Mouse (Mus musculus) brain, embryonic 14.5 days (tissue): ENCODE data around the gene Plekha7. TPM values are rescaled to one million over a fixed set of nuclear protein-coding genes. Genes with fewer than 3 reads are reported as not detected.

ENCODE experiments used
- DNase-seq: peaks from one replicate; pipeline ENCODE4 v3.0.0-alpha.2; 2011; ENCODE audit warnings: low read depth
- CTCF ChIP-seq: fragments of 200-500 bp; IDR thresholded peaks from 2 replicates; pipeline ENCODE4 v1.5.1; 2012; ENCODE audit warnings: inconsistent platforms, mild to moderate bottlenecking, moderate library complexity, borderline replicate concordance; ENCODE audit not compliant: insufficient read depth, insufficient read length; ENCODE audit errors: extremely low read depth
- POLR2A ChIP-seq: fragments of 200-500 bp; IDR thresholded peaks from 2 replicates; pipeline ENCODE4 v1.6.1; 2012; ENCODE audit warnings: mild to moderate bottlenecking, inconsistent platforms, borderline replicate concordance; ENCODE audit not compliant: poor library complexity, insufficient read depth, insufficient read length, severe bottlenecking; ENCODE audit errors: extremely low read depth
- polyA plus RNA-seq: library from polyadenylated mRNA; depleted of rRNA; stranded (reverse); fragments of >200 nt; gene quantifications from 2 replicates; pipeline ENCODE4 v1.2.3, GENCODE M21; 2012

Gene Plekha7
- polyA plus RNA-seq, 1 experiment, result 13.5 TPM

DNA sequence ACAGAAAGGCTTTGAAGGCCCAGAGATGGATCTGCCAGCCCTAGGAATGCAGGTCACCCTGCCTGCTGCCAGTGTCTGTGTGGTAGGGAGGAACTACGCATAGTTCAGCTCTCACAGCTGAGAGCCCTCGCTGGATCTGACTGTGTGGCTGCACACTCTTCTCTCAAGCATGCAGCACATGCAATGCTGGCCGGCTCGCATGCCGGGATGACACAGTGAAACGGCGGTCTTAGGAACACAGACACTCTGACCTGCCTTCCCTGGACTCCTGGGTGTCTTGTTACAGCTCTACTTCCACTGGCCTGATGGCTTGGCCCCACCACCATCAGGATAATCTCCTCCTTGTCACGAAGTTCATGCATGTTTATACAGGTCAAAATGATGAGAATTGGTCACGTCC is 96.3 kb downstream of the Plekha7 start:
- TF ChIP-seq CTCF (no peak), POLR2A (no peak)
- DNase-seq, result no peak

DNA sequence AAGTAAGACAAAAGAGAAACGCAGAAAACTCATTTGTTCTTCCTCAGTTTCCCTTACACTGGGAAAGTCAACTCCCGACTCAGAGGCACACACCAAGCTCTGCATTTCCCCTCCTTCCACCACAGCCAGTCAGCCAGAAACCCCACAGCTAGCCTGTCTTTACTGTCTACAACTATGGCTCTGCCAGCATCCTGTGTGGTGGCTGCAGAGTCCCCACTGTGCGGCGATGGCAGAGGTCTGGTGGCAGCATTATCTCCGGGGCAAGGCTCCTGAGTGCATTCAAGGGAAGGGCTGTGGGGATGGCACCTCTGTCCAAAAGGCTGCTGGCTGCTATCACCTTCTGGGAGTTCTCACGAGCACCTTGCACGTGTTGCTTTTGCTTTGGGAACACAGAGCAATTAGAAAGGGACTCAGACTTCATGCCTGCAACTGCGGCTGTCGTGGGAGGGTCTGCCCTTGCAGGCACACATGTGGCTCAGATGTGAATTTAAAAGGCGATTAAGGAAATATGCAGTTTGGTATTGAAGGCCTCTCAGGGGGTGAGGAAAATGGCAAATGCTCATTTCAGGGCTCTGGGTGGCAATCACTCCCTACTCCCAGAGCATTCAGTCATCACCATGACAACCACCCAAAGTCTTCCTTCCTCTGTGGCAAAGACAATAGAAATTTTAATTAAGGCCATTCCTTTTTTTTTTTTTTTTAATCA is 98.1 kb downstream of the Plekha7 start:
- no peak for TF ChIP-seq POLR2A
- TF ChIP-seq CTCF, result no peak
- peak; percentile 79 for DNase-seq

DNA sequence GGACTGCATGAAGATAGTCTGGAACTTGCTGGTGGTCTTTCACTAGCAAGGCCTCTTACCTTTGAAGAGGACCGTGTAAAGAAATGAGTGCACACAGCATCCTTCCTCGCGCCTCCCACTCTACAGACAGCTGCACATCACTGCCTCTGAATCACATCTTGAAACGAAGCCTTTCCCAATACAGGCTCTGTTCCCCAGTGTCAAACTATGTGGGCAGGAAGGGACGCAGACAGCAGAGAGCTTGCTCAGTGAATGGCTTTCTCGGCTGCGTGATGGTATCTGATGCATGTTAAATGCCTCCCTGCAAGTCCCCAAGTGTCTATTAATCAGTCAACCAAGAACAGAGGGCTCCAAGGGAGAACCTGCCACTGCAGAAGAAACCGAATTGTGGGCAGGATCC is 99.3 kb downstream of the Plekha7 start:
- TF ChIP-seq POLR2A, result no peak
- TF ChIP-seq CTCF, result no peak
- no peak for DNase-seq

DNA sequence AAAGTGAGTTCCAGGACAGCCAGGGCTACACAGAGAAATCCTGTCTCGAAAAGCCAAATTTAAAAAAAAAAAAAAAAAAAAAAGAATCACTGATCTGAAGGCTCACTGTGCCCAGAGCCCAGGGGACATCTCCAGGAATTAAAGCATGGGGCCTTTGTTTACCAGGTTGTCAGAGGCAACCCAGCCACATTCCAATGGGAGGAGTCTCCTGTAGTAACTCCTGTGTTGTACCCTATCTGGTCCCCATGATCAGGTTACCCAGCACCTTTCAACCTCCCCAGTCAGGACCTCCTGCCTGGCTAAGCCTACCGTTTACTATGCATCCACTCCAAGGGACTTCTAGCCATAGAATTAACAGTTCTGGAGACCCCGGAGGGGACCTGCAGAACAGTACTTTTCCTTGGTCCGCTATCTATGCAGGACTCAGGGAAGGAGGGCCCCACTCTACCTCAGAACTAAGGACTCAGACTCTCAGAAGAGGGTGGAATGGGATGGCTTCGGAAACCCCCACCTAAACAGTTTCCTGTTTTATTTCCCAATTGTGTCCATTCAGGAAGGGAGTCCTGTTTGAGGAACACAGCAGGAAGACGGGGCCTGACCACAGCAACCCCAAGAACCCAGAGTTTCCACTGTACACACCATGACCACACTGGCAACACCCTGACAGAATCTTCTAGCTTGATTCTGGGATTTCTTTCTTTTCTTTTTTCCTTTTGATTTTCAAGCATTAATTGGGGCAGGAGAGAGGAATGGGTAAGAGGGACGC is 101.2 kb downstream of the Plekha7 start:
- TF ChIP-seq CTCF (no peak), POLR2A (no peak)
- DNase-seq, result no peak

DNA sequence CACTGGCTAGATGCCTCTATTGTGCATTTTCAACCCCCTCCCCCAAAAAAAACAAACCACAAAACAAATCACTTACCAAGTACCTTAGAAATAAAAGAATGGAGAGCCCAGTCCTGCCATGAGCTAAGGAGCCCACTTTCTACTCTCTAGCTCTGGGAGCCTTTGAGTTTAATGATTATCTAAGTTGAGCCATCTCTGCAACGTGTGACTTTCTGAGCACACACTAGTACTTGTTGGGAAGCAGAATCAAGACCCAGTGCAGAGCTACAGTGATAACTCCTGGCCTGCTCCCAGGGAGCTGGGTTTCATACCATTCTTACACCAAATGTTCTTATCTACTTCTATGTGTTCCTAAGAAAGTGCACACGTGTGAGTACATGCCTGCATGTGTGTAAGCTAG is 102.7 kb downstream of the Plekha7 start:
- TF ChIP-seq POLR2A, result no peak
- no peak for TF ChIP-seq CTCF

DNA sequence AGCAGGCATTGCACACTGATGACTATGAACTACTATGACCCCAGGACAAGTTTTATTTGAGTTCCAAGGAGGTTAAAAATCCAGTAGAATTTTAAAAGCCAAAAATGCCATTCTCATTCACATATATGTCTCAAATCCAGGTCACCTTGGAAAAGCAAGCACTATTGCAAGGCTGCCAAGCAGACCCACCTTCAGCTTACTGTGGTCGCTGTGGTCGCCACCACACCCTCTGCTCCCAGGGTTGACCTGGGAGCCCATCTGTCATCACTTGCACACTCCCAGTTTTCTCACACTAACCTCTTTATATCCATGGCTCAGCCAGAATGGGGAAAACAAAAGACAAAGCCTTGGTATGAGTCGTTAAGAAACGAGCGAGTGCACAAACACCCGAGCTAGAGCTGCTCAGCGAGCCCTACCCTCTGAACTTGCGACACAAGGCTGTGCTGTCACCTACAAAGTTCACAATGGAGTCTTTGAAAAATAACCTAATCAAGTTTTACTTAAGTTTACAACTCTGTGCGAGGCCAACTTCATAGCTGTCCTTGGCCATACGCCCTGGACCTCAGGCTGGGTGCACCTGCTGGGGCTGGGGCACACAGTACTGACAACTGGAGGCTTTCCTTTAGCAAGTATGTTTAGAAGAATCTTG is 106.0 kb downstream of the Plekha7 start:
- DNase-seq, result no peak
- no peak for TF ChIP-seq POLR2A
- no peak for TF ChIP-seq CTCF

More for the DNA sequence above, 102.7 kb downstream of the Plekha7 start:
- DNase-seq, result no peak

DNA sequence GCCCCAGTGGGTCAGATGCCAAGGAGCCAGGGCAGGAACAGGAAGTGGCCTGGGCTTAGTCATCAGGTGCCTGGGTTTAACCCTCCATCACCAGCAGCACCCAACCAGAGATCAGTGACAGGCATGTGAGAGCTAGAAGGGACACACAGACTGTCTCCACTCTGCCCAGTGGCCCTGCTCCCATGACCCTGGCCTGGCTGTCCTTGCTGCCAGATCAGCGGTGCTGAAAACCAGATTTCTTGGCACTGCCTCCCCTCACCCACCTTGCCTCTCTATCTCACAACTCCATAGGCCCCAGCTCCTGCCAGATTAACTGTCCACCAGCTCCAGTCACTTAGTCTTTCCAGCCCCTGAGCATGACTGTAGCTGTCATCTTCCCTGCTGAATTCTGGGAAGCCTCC is 107.2 kb downstream of the Plekha7 start:
- TF ChIP-seq POLR2A (no peak), CTCF (no peak)
- no peak for DNase-seq

DNA sequence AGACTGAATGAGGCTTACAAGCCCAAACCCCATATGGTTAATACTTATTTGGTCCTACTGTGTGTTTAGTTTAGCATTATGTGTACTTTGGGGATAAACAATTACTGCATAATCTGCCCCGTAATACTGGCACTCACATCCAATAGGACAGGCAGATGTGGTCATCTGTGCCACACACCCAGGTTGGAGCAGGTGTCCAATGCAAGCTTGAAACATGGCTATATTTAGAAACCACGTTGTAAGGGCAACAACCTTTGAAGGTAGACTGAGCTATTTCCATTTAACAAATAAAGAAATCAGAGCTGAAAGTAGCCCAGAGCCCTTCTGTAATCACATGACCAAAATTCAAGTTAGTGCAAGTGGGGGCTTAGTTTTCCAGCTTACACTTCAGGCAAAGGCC is 107.6 kb downstream of the Plekha7 start:
- DNase-seq, result no peak
- TF ChIP-seq CTCF (no peak), POLR2A (no peak)

DNA sequence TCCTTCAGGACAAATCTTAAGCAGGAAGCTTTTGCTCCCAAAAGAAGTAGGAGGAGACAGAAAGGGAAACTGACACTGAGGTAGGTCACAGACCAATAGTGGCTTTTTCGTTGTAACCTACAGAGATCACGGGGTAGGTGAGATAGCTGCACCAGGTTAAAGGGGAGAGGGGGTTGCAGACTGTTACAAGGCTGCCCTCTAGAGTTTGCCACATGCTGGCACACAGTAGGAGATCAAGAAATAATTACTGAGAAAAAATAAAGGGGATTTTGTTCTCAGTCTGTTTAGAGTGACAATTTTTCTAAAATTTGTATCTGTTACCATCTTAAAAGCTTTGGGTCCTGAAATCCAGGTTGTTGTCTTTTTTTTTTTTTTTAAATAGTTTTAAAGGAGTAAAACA is 109.3 kb downstream of the Plekha7 start:
- TF ChIP-seq POLR2A (no peak), CTCF (no peak)
- DNase-seq, result no peak

DNA sequence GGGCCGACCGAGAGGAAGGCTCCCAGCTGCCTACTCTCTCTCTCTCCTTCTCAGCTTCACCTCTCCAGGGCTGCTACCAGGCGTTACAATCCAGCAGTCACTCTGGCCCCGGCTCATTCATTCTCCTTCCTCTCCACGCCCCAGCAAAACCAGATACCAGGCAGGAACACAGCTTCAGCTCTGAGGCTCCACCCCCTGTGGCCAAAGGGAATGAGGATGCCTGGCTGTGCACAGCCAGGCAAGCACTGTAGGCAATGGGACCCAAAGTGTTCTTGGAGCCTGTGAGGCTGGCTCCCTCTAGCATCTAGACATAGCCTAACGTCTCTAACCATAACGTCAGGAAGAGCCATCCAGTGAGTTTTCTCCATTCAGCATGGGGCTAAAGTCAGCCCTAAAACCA is 109.8 kb downstream of the Plekha7 start:
- TF ChIP-seq CTCF (no peak), POLR2A (no peak)
- no peak for DNase-seq

DNA sequence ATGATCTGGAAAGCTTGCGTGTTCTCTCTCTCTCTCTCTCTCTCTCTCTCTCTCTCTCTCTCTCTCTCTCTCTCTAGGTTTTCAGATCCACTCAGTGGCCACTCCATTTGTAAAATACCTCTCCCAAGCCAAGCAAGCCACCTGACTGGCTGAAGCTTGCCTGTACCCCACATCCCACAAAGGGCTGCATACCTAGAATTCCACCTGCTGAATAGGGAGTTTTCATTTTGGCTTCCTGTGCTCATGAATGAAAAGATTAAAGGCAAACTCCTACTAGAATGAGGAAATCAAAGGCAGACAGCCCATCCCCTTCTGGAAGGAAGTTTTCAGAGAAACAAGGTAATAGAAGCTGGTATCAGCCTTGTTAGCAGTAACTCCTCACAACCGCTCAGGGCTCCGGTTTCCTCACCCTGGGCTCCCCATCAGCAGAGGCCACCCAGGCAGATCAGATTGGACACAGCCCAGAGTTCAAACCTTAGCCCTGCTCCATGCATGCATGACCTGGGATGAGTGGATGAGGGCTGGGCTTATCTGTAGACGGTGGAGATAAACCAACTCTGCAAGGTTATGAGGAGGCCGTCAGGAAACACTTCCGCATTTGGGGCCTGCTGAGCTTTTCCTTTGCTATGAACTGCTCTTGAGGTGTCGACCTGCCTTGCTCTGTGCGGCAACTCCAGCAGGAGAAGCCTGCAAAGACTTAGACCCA is 111.0 kb downstream of the Plekha7 start:
- TF ChIP-seq CTCF (no peak), POLR2A (no peak)
- no peak for DNase-seq
